Mouse (Mus musculus): Measurements from ENCODE around the gene Eif4g2.

The Eif4g2 gene

GRCm38 (mm10) chr7:111082822-111083732 lies at the start of gene Eif4g2:
Gene Eif4g2, minus strand, starts transcription at chr7:111083030.
- DNase-seq (ENCODE audit: extremely low read depth, low read depth, low spot score): peak; percentile 72

GRCm38 (mm10) chr7:111132596-111132995 lies 49.8 kb upstream of the Eif4g2 start:
- no peak for DNase-seq (ENCODE audit: extremely low read depth, low read depth, low spot score)

GRCm38 (mm10) chr7:111126636-111127395 lies 44.0 kb upstream of the Eif4g2 start:
- no peak for DNase-seq (ENCODE audit: extremely low read depth, low read depth, low spot score)

GRCm38 (mm10) chr7:111123761-111124546 lies 41.1 kb upstream of the Eif4g2 start:
- no peak for DNase-seq (ENCODE audit: extremely low read depth, low read depth, low spot score)

- peak; percentile 79 for DNase-seq (ENCODE audit: extremely low read depth, low read depth, low spot score)
Measured at GRCm38 (mm10) chr7:111122531-111123130, 39.8 kb upstream of the Eif4g2 start.

GRCm38 (mm10) chr7:111122084-111122530 lies 39.3 kb upstream of the Eif4g2 start:
- no peak for DNase-seq (ENCODE audit: extremely low read depth, low read depth, low spot score)

- DNase-seq (ENCODE audit: extremely low read depth, low read depth, low spot score): no peak
Measured at GRCm38 (mm10) chr7:111121522-111121921, 38.7 kb upstream of the Eif4g2 start.

GRCm38 (mm10) chr7:111109561-111109960 lies 26.7 kb upstream of the Eif4g2 start:
- no peak for DNase-seq (ENCODE audit: extremely low read depth, low read depth, low spot score)

GRCm38 (mm10) chr7:111109161-111109560 lies 26.3 kb upstream of the Eif4g2 start:
- peak; percentile 42 for DNase-seq (ENCODE audit: extremely low read depth, low read depth, low spot score)

- no peak for DNase-seq (ENCODE audit: extremely low read depth, low read depth, low spot score)
Measured at GRCm38 (mm10) chr7:111098196-111098595, 15.4 kb upstream of the Eif4g2 start.

- DNase-seq (ENCODE audit: extremely low read depth, low read depth, low spot score): no peak
Measured at GRCm38 (mm10) chr7:111095169-111095568, 12.3 kb upstream of the Eif4g2 start.

GRCm38 (mm10) chr7:111085153-111085552 lies 2.3 kb upstream of the Eif4g2 start:
- DNase-seq (ENCODE audit: extremely low read depth, low read depth, low spot score): no peak

- no peak for DNase-seq (ENCODE audit: extremely low read depth, low read depth, low spot score)
Measured at GRCm38 (mm10) chr7:111084443-111084842, 1.6 kb upstream of the Eif4g2 start.

- DNase-seq (ENCODE audit: extremely low read depth, low read depth, low spot score): no peak
Measured at GRCm38 (mm10) chr7:111083733-111084120, 897 bp upstream of the Eif4g2 start.

- DNase-seq (ENCODE audit: extremely low read depth, low read depth, low spot score): no peak
Measured at GRCm38 (mm10) chr7:111082043-111082821, 598 bp downstream of the Eif4g2 start.

GRCm38 (mm10) chr7:111080876-111081275 lies 2.0 kb downstream of the Eif4g2 start:
- no peak for DNase-seq (ENCODE audit: extremely low read depth, low read depth, low spot score)

- no peak for DNase-seq (ENCODE audit: extremely low read depth, low read depth, low spot score)
Measured at GRCm38 (mm10) chr7:111080026-111080425, 2.8 kb downstream of the Eif4g2 start.

GRCm38 (mm10) chr7:111078271-111078670 lies 4.6 kb downstream of the Eif4g2 start:
- DNase-seq (ENCODE audit: extremely low read depth, low read depth, low spot score): no peak

- DNase-seq (ENCODE audit: extremely low read depth, low read depth, low spot score): no peak
Measured at GRCm38 (mm10) chr7:111075288-111075687, 7.5 kb downstream of the Eif4g2 start.

- DNase-seq (ENCODE audit: extremely low read depth, low read depth, low spot score): no peak
Measured at GRCm38 (mm10) chr7:111072410-111072809, 10.4 kb downstream of the Eif4g2 start.
